Mouse (Mus musculus): ENCODE results near the gene Grxcr1. TPM values are rescaled to one million over a fixed set of nuclear protein-coding genes. Genes with fewer than 3 reads are reported as not detected.

Gene Grxcr1
- polyA plus RNA-seq, 1 experiment from 2014 or later, result not detected

DNA sequence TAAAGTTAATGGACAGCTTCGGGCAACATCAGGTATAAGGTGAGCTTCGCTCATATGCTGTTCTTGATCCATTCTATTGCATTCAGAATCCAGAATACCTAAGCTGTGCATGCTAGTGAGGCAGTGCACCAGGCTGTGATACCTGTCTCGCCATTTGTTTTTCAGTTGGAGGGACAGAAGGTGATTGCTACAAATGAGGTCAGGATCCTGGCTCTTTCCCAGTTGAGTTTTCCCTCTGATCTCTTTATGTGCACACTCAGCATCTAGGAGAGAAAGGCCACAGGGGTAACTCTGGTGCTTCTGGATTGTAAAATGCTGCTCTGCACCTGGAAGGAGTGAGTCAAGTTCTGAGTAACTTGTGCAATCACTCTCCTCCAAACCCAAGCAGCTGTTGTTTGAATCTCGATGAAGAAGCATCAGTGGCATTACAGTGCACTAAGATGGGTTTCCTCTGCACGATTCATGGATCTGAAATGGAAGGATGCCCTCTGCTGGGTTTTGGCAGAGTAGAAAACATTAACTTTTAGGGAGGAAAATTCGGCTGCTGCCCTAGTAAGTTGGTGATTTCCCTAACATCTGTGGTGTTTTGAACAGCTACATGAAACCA lies 80.9 kb downstream of the Grxcr1 start:
- no peaks in the 10 kb centered on the region for H3K36me3 ChIP-seq (ENCODE audit: control insufficient read depth, insufficient read depth, low read length)
- H3K4me1 ChIP-seq (ENCODE audit: control insufficient read depth, insufficient read depth, low read length), result no peaks in the 10 kb centered on the region
- no peak overlapping the region for H3K4me3 ChIP-seq (ENCODE audit: low read depth, low read length)
- no peak for DNase-seq (ENCODE audit: low spot score)
- no peaks in the 10 kb centered on the region for H3K9me3 ChIP-seq (ENCODE audit: control insufficient read depth, low read length)
- no peak overlapping the region for H3K9ac ChIP-seq (ENCODE audit: low read length)
- WGBS, result 73% methylated on average over 6 of the region's 6 CpGs
- no peak for ATAC-seq (ENCODE audit: insufficient number of reproducible peaks, low FRiP score, low TSS enrichment, low read depth)
- no peaks in the 10 kb centered on the region for H3K27me3 ChIP-seq (ENCODE audit: control insufficient read depth, insufficient read depth, low read length)
- H3K27ac ChIP-seq (replicated peaks; ENCODE audit: low read depth, low read length), result no peak overlapping the region
- H3K4me2 ChIP-seq (ENCODE audit: low read depth, severe bottlenecking), result no peak overlapping the region

GRCm38 (mm10) chr5:68120880-68121279 lies 89.2 kb downstream of the Grxcr1 start:
- Histone ChIP-seq H3K9me3 (ENCODE audit: control insufficient read depth, low read length) (no peaks in the 10 kb centered on the region), H3K4me3 (ENCODE audit: low read depth, low read length) (no peak overlapping the region), H3K27ac (replicated peaks; ENCODE audit: low read depth, low read length) (no peak overlapping the region), H3K4me2 (ENCODE audit: low read depth, severe bottlenecking) (no peak overlapping the region), H3K36me3 (ENCODE audit: control insufficient read depth, insufficient read depth, low read length) (no peaks in the 10 kb centered on the region), H3K27me3 (ENCODE audit: control insufficient read depth, insufficient read depth, low read length) (no peaks in the 10 kb centered on the region), H3K4me1 (ENCODE audit: control insufficient read depth, insufficient read depth, low read length) (no peaks in the 10 kb centered on the region), H3K9ac (ENCODE audit: low read length) (no peak overlapping the region)
- DNase-seq (ENCODE audit: low spot score), result no peak
- no peak for ATAC-seq (ENCODE audit: insufficient number of reproducible peaks, low FRiP score, low TSS enrichment, low read depth)
- WGBS, result 41% methylated on average over 2 of the region's 2 CpGs

GRCm38 (mm10) chr5:68122883-68123282 lies 91.2 kb downstream of the Grxcr1 start:
- no peak overlapping the region for H3K27ac ChIP-seq (replicated peaks; ENCODE audit: low read depth, low read length)
- H3K9me3 ChIP-seq (ENCODE audit: control insufficient read depth, low read length), result no peaks in the 10 kb centered on the region
- H3K36me3 ChIP-seq (ENCODE audit: control insufficient read depth, insufficient read depth, low read length), result no peaks in the 10 kb centered on the region
- ATAC-seq (ENCODE audit: insufficient number of reproducible peaks, low FRiP score, low TSS enrichment, low read depth) (no peak), DNase-seq (ENCODE audit: low spot score) (no peak)
- H3K4me2 ChIP-seq (ENCODE audit: low read depth, severe bottlenecking), result no peak overlapping the region
- no peaks in the 10 kb centered on the region for H3K4me1 ChIP-seq (ENCODE audit: control insufficient read depth, insufficient read depth, low read length)
- no peaks in the 10 kb centered on the region for H3K27me3 ChIP-seq (ENCODE audit: control insufficient read depth, insufficient read depth, low read length)
- H3K4me3 ChIP-seq (ENCODE audit: low read depth, low read length), result no peak overlapping the region
- WGBS, result 83% methylated on average over 3 of the region's 3 CpGs
- no peak overlapping the region for H3K9ac ChIP-seq (ENCODE audit: low read length)

DNA sequence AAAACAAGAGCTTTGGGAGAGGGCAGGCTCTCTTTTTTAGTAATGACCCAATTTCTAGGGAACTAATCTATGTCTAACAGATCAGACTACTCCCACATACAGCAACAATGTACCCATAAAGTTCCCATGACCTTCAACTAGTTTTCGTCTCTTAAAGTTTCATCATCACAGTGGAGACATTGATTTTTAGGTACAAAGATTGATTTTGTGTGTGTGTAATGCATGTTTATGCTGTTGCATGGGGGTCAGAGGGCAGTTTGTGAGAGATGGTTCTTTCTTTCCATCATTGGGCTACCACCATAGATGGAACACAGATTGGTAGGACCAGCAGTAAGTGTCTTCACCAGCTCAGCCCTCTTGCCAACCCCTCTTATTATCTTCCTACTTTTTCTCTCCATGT lies 93.8 kb downstream of the Grxcr1 start:
- DNase-seq (ENCODE audit: low spot score), result no peak
- no peak overlapping the region for H3K4me2 ChIP-seq (ENCODE audit: low read depth, severe bottlenecking)

DNA sequence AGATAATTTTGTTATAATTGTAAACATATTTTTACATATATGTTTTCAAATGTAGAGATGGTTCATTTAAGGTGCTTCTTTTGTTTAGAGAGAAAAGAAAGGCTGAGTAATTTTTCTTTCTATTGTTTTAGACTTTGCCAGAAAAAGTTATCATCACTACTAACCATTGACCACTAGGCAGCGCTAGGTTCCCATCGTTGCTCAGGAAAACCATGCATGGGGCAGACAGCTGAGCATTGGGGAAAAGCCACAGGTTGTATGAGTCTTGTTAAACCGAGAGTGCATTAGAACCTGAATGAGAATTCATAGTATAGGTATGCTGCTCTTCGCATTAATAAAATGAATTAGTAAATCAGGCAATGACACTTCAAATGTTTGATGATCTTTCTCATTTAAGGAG lies 96.8 kb downstream of the Grxcr1 start:
- no peak for ATAC-seq (ENCODE audit: insufficient number of reproducible peaks, low FRiP score, low TSS enrichment, low read depth)
- Histone ChIP-seq H3K27ac (replicated peaks; ENCODE audit: low read depth, low read length) (no peak overlapping the region), H3K4me1 (ENCODE audit: control insufficient read depth, insufficient read depth, low read length) (no peaks in the 10 kb centered on the region), H3K9me3 (ENCODE audit: control insufficient read depth, low read length) (no peaks in the 10 kb centered on the region), H3K4me2 (ENCODE audit: low read depth, severe bottlenecking) (no peak overlapping the region), H3K4me3 (ENCODE audit: low read depth, low read length) (no peak overlapping the region), H3K36me3 (ENCODE audit: control insufficient read depth, insufficient read depth, low read length) (no peaks in the 10 kb centered on the region), H3K27me3 (ENCODE audit: control insufficient read depth, insufficient read depth, low read length) (no peaks in the 10 kb centered on the region), H3K9ac (ENCODE audit: low read length) (no peak overlapping the region)
- DNase-seq (ENCODE audit: low spot score), result peak; percentile 62
- 10% methylated on average over 4 of the region's 4 CpGs for WGBS

More for the DNA sequence above, 93.8 kb downstream of the Grxcr1 start:
- no peak overlapping the region for H3K4me3 ChIP-seq (ENCODE audit: low read depth, low read length)
- no peaks in the 10 kb centered on the region for H3K27me3 ChIP-seq (ENCODE audit: control insufficient read depth, insufficient read depth, low read length)
- H3K27ac ChIP-seq (replicated peaks; ENCODE audit: low read depth, low read length), result no peak overlapping the region
- H3K36me3 ChIP-seq (ENCODE audit: control insufficient read depth, insufficient read depth, low read length), result no peaks in the 10 kb centered on the region
- H3K9ac ChIP-seq (ENCODE audit: low read length), result no peak overlapping the region
- no peak for ATAC-seq (ENCODE audit: insufficient number of reproducible peaks, low FRiP score, low TSS enrichment, low read depth)
- no peaks in the 10 kb centered on the region for H3K4me1 ChIP-seq (ENCODE audit: control insufficient read depth, insufficient read depth, low read length)
- no peaks in the 10 kb centered on the region for H3K9me3 ChIP-seq (ENCODE audit: control insufficient read depth, low read length)
- 95% methylated on average over 1 of the region's 1 CpGs for WGBS

DNA sequence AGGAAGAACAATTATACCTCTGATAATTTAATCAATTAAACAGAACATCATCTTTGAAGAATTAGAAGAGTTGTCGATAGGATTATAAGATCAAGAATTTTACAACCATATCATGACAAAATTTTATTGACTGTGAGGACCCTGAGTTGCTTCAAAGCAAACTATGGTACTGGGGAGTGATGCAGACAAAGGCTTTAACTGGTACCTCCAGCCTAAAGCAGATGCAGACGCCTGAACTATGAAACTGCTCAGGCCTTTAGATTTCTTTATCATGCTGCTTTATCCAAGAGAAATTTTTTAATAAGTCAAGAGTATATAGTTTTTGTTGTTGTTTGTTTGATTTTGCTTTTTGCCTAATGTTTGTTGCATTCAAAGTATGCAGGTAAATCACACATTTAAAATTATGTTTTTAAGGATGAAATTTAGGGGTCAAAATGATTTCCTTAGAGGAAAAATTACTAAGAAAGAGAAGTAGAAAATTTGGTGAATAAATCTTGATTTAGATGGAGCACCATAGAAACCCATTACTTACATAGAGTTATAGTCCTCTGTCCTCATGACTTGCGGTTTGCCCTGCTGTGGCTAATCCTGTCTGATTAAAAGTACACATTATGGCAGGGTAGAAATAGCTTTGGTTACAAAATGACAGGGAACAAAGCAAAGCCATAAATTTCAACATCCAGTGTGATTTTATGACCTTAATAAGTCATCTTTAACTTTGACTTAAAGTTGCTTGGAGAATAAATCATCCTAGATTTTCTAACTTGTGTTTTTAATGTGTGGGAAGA lies 97.4 kb downstream of the Grxcr1 start:
- no peaks in the 10 kb centered on the region for H3K9me3 ChIP-seq (ENCODE audit: control insufficient read depth, low read length)
- H3K27ac ChIP-seq (replicated peaks; ENCODE audit: low read depth, low read length), result no peak overlapping the region
- WGBS, result 58% methylated on average over 3 of the region's 3 CpGs
- ATAC-seq (ENCODE audit: insufficient number of reproducible peaks, low FRiP score, low TSS enrichment, low read depth) (no peak), DNase-seq (ENCODE audit: low spot score) (no peak)
- H3K9ac ChIP-seq (ENCODE audit: low read length), result no peak overlapping the region
- no peak overlapping the region for H3K4me3 ChIP-seq (ENCODE audit: low read depth, low read length)
- no peaks in the 10 kb centered on the region for H3K4me1 ChIP-seq (ENCODE audit: control insufficient read depth, insufficient read depth, low read length)
- no peaks in the 10 kb centered on the region for H3K36me3 ChIP-seq (ENCODE audit: control insufficient read depth, insufficient read depth, low read length)
- H3K4me2 ChIP-seq (ENCODE audit: low read depth, severe bottlenecking), result no peak overlapping the region
- no peaks in the 10 kb centered on the region for H3K27me3 ChIP-seq (ENCODE audit: control insufficient read depth, insufficient read depth, low read length)

DNA sequence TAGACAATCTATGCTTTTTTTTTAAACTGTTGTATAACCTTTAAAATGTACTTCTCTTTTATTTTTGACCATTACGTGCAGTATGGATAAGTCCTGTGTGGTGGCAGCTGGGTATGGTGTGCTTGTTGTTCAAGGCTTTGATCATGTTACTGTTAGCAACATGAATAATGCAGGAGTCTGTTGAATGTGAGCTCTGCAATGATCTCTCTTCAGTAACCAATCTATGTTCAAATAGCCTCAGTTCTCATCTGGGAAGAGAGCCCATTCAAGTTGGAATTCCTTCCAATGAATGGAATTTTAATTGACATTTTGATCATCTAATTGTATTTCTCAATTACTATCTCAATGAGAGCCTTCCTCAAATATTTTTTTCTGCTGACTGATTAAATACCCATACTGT lies 115.2 kb downstream of the Grxcr1 start:
- DNase-seq (ENCODE audit: low spot score), result no peak
- Histone ChIP-seq H3K9me3 (ENCODE audit: control insufficient read depth, low read length) (no peaks in the 10 kb centered on the region), H3K27me3 (ENCODE audit: control insufficient read depth, insufficient read depth, low read length) (no peaks in the 10 kb centered on the region), H3K4me3 (ENCODE audit: low read depth, low read length) (no peak overlapping the region), H3K36me3 (ENCODE audit: control insufficient read depth, insufficient read depth, low read length) (no peaks in the 10 kb centered on the region), H3K9ac (ENCODE audit: low read length) (no peak overlapping the region), H3K27ac (replicated peaks; ENCODE audit: low read depth, low read length) (no peak overlapping the region), H3K4me1 (ENCODE audit: control insufficient read depth, insufficient read depth, low read length) (no peaks in the 10 kb centered on the region), H3K4me2 (ENCODE audit: low read depth, severe bottlenecking) (no peak overlapping the region)
- 84% methylated on average over 1 of the region's 1 CpGs for WGBS
- no peak for ATAC-seq (ENCODE audit: insufficient number of reproducible peaks, low FRiP score, low TSS enrichment, low read depth)

DNA sequence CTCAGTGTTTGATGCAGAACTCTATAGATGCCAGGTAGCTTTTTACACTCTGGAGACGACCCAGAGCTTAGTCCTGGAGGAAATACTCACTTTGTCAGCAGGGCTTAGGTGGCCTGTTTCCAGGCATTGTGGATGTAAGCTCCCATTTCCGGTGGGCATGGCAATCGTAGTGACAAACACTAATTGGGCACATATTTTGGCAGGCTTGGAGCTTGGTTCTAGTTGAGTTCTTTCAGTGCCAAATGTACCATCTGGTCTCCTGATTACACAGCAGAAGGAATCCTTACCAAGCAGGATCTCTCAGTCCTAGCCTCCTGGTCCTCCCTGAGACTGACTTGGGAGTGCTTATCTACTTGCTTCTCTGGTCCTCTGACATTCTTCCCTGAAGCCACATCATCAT lies 118.3 kb downstream of the Grxcr1 start:
- no peak for ATAC-seq (ENCODE audit: insufficient number of reproducible peaks, low FRiP score, low TSS enrichment, low read depth)
- no peak overlapping the region for H3K9ac ChIP-seq (ENCODE audit: low read length)
- no peak overlapping the region for H3K4me3 ChIP-seq (ENCODE audit: low read depth, low read length)
- DNase-seq (ENCODE audit: low spot score), result no peak
- H3K9me3 ChIP-seq (ENCODE audit: control insufficient read depth, low read length), result no peaks in the 10 kb centered on the region
- H3K36me3 ChIP-seq (ENCODE audit: control insufficient read depth, insufficient read depth, low read length), result no peaks in the 10 kb centered on the region
- H3K27me3 ChIP-seq (ENCODE audit: control insufficient read depth, insufficient read depth, low read length), result no peaks in the 10 kb centered on the region
- no peaks in the 10 kb centered on the region for H3K4me1 ChIP-seq (ENCODE audit: control insufficient read depth, insufficient read depth, low read length)
- H3K4me2 ChIP-seq (ENCODE audit: low read depth, severe bottlenecking), result no peak overlapping the region
- 66% methylated on average over 3 of the region's 3 CpGs for WGBS
- no peak overlapping the region for H3K27ac ChIP-seq (replicated peaks; ENCODE audit: low read depth, low read length)

Measured in limb, embryonic 11.5 days (tissue).